Mouse (Mus musculus) testis, adult 2 months (tissue): ENCODE measurements at regions not wholly inside any gene's neighbourhood (a gene's known extent, or its start where the extent isn't known, plus 50 kb on each side); places are given as distances from the start of the nearest gene placed in this dataset.

Source experiments
- CTCF ChIP-seq: fragments of 200-500 bp; IDR thresholded peaks from 2 replicates; pipeline ENCODE4 v1.5.1; 2012; ENCODE audit warnings: low read depth, mild to moderate bottlenecking, inconsistent platforms, low read length, moderate library complexity; ENCODE audit not compliant: control insufficient read depth, insufficient read depth, insufficient replicate concordance
- POLR2A ChIP-seq: fragments of 200-500 bp; IDR thresholded peaks from 2 replicates; pipeline ENCODE4 v1.6.1; 2012; ENCODE audit warnings: low read depth, mild to moderate bottlenecking, inconsistent platforms, low read length, moderate library complexity; ENCODE audit not compliant: control insufficient read depth

GRCm38 (mm10) chr4:93567487-93568259 lies 232.4 kb upstream of the Tusc1 start:
- TF ChIP-seq POLR2A (no peak), CTCF (no peak)
